8 mouse cellular contexts compared by ENCODE assay signal in the genomic region with DNA sequence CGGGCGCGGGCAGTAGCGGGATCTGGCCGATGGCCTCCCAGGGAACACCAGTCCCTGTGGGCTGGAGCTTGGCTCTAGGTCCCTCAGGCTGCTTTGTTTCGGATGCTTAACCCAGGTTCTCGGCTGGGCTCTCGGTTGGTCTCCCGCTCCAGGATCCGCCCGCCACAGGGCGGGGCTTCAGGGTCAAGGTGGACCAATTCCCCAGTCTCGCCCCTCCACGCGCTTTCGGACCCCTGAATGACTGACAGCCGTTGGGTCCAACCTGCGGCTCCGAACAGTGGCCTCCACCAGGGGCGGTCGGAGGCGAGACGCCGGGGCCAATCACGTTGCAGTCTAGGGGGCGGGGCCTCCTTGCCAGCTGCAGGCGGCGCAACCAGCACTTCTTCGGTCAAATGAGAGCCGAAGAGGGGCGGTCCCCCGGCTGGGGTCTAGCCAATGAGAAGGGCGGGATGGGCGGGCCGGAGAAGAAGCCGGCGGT. TPM values are rescaled to one million over a fixed set of nuclear protein-coding genes. Genes with fewer than 3 reads are reported as not detected.
DNase-seq lines count a peak whose midpoint lies in the region; ATAC-seq lines count a peak whose summit lies in the region.

No protein-coding gene starts in this region.

- H3K4me3 ChIP-seq in hindbrain, embryonic 15.5 days: peak overlapping the region; percentile 85

- H3K4me2 ChIP-seq in hindbrain, embryonic 15.5 days: peak overlapping the region; percentile 80

- peak overlapping the region; percentile 43 for H3K9ac ChIP-seq in hindbrain, embryonic 15.5 days

- H3K9me3 ChIP-seq in hindbrain, embryonic 15.5 days: no peaks in the 10 kb centered on the region

- H3K27me3 ChIP-seq in hindbrain, embryonic 15.5 days: no peaks in the 10 kb centered on the region

- ATAC-seq in hindbrain, embryonic 15.5 days (ENCODE audit: low FRiP score, low read depth): peak; percentile 97

- peak; percentile 96 for DNase-seq in T-cell, adult 2 months (ENCODE audit: low spot score)
- peak; percentile 98 to 100 for DNase-seq in cerebellum, postnatal 36 days
- DNase-seq in frontal cortex, postnatal 36 days (ENCODE audit: low spot score in 2 of 2): peak; percentile 99
- peak; percentile 99 for DNase-seq in left cerebral cortex, adult 11 months (ENCODE audit: low spot score)
- peak; percentile 100 for DNase-seq in lung, postnatal 4 days
- DNase-seq in retina, postnatal 7 days (ENCODE audit: low read depth, low spot score): peak; percentile 97
- DNase-seq in urinary bladder, adult 2 months (ENCODE audit: low spot score): peak; percentile 98

- H3K36me3 ChIP-seq in hindbrain, embryonic 15.5 days: no peaks in the 10 kb centered on the region

- H3K27ac ChIP-seq in hindbrain, embryonic 15.5 days (replicated peaks): peak overlapping the region; percentile 97

- under 1% methylated on average over 37 of the region's 37 CpGs for WGBS in hindbrain, embryonic 15.5 days

- H3K4me1 ChIP-seq in hindbrain, embryonic 15.5 days (replicated peaks): peaks cover 27% of the 10 kb centered on the region

RNA-seq across cellular contexts. Expression of a gene that starts 9.8 kb away (rescaled TPM):
- 47.4 and 50.1 TPM in 2 replicates for polyA plus RNA-seq in hindbrain, embryonic 15.5 days (2015; fragmentation: Nextera tagmentation; extraction: Ambion mirVana)
- 12.9 and 16.1 TPM in 2 replicates for polyA plus RNA-seq in urinary bladder, adult 2 months (2012; rRNA removed)

Comparison
In these comparisons a context has a peak if more than half of its experiments do, and no peak if none do; other contexts are left out.
1. Peak in every context shown above with its lines: DNase-seq, ATAC-seq, H3K4me3 ChIP-seq and H3K27ac ChIP-seq.